Mouse (Mus musculus): Measurements from ENCODE around the gene Thpo.

Gene Thpo

GRCm38 (mm10) chr16:20724338-20724748 lies 10.0 kb downstream of the Thpo start:
- peak; percentile 71 for DNase-seq (ENCODE audit: low spot score)

GRCm38 (mm10) chr16:20723247-20723646 lies 11.1 kb downstream of the Thpo start:
- DNase-seq (ENCODE audit: low spot score) = no peak

- DNase-seq (ENCODE audit: low spot score) = no peak
These were observed 11.6 kb downstream of the Thpo start for GRCm38 (mm10) chr16:20722736-20723135.

GRCm38 (mm10) chr16:20721808-20722207 lies 12.5 kb downstream of the Thpo start:
- DNase-seq (ENCODE audit: low spot score) = no peak

- DNase-seq (ENCODE audit: low spot score) = peak; percentile 39
These were observed 16.2 kb downstream of the Thpo start for GRCm38 (mm10) chr16:20717978-20718670.

- peak; percentile 97 for DNase-seq (ENCODE audit: low spot score)
These were observed 16.9 kb downstream of the Thpo start, which contains the start of the genes Polr2h and Clcn2 for GRCm38 (mm10) chr16:20717181-20717977. Polr2h (plus strand) TSS chr16:20717665. Clcn2 (minus strand) TSS chr16:20717746.

GRCm38 (mm10) chr16:20716841-20717180 lies 17.5 kb downstream of the Thpo start:
- no peak for DNase-seq (ENCODE audit: low spot score)

GRCm38 (mm10) chr16:20715976-20716840 lies 18.1 kb downstream of the Thpo start:
- peak; percentile 91 for DNase-seq (ENCODE audit: low spot score)

GRCm38 (mm10) chr16:20715566-20715965 lies 18.7 kb downstream of the Thpo start:
- no peak for DNase-seq (ENCODE audit: low spot score)

GRCm38 (mm10) chr16:20715161-20715560 lies 19.1 kb downstream of the Thpo start:
- DNase-seq (ENCODE audit: low spot score) = no peak

- DNase-seq (ENCODE audit: low spot score) = no peak
These were observed 19.8 kb downstream of the Thpo start for GRCm38 (mm10) chr16:20714307-20715080.

GRCm38 (mm10) chr16:20712889-20713288 lies 21.4 kb downstream of the Thpo start:
- no peak for DNase-seq (ENCODE audit: low spot score)

GRCm38 (mm10) chr16:20712190-20712589 lies 22.1 kb downstream of the Thpo start:
- DNase-seq (ENCODE audit: low spot score) = no peak

GRCm38 (mm10) chr16:20710810-20711209 lies 23.5 kb downstream of the Thpo start:
- DNase-seq (ENCODE audit: low spot score) = no peak

GRCm38 (mm10) chr16:20710370-20710769 lies 23.9 kb downstream of the Thpo start:
- no peak for DNase-seq (ENCODE audit: low spot score)

GRCm38 (mm10) chr16:20708939-20709734 lies 25.2 kb downstream of the Thpo start:
- peak; percentile 81 for DNase-seq (ENCODE audit: low spot score)

GRCm38 (mm10) chr16:20708220-20708938 lies 25.9 kb downstream of the Thpo start:
- no peak for DNase-seq (ENCODE audit: low spot score)

- no peak for DNase-seq (ENCODE audit: low spot score)
These were observed 27.8 kb downstream of the Thpo start for GRCm38 (mm10) chr16:20706407-20707055.

- no peak for DNase-seq (ENCODE audit: low spot score)
These were observed 28.5 kb downstream of the Thpo start for GRCm38 (mm10) chr16:20705786-20706185.
